Mouse (Mus musculus) brain, embryonic 14.5 days (tissue): ENCODE measurements at regions not wholly inside any gene's neighbourhood (a gene's known extent, or its start where the extent isn't known, plus 50 kb on each side); places are given as distances from the start of the nearest gene placed in this dataset.

Source experiments
- CTCF ChIP-seq: fragments of 200-500 bp; IDR thresholded peaks from 2 replicates; pipeline ENCODE4 v1.5.1; 2012; ENCODE audit warnings: inconsistent platforms, mild to moderate bottlenecking, moderate library complexity, borderline replicate concordance; ENCODE audit not compliant: insufficient read depth, insufficient read length; ENCODE audit errors: extremely low read depth
- POLR2A ChIP-seq: fragments of 200-500 bp; IDR thresholded peaks from 2 replicates; pipeline ENCODE4 v1.6.1; 2012; ENCODE audit warnings: mild to moderate bottlenecking, inconsistent platforms, borderline replicate concordance; ENCODE audit not compliant: poor library complexity, insufficient read depth, insufficient read length, severe bottlenecking; ENCODE audit errors: extremely low read depth

DNA sequence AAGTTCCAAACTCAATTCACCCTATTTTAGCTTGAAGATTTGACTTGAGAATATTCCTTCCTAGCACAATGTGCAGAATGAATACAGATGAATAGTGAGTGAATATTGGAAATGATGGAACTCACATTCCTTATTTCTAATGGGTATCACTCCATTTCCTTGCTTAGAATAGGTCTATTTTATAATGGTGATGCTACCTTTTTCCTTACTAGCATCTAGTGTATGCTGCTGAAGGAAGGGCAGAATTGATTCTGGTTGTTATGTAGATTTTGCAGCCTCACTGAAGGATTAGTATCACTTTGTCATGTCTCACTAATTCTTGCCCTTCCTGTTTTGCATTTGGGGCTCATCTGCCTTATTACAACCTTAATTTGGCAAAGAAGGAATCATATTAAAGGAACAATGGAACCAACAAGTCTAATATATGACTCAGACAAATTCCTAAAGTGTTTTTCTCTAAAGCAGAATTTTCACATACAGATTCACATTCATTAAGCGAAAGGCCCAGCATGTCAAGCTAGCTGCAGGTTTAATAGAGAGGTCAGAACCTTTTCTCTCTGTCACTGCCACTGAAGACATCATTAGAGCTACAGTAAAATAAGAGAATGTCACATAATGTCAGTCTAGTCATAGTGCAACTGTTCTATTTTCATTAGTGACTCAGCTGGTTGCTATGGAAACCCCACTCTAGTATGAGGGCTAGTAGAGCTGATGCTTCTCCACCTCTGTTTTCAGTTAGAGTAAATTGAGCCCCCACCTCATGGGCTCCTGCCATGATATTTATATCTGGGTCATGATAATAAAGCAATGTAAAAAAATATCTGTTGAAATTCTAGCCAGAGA is 94.8 kb upstream of the Cast start:
- no peak for TF ChIP-seq CTCF
- TF ChIP-seq POLR2A, result no peak
